Mouse (Mus musculus): ENCODE measurements at regions not wholly inside any gene's neighbourhood (a gene's known extent, or its start where the extent isn't known, plus 50 kb on each side); places are given as distances from the start of the nearest gene placed in this dataset.

GRCm38 (mm10) chr8:12221506-12221905 lies 57.1 kb upstream of the A230072I06Rik start:
- peaks cover 3% of the 10 kb centered on the region; the same call in 1 of the 2 replicates for H3K4me1 ChIP-seq (replicated peaks)
- ATAC-seq (ENCODE audit: low FRiP score): no peak
- H3K4me2 ChIP-seq: no peak overlapping the region
- H3K27ac ChIP-seq: no peak overlapping the region
- peaks cover 44% of the 10 kb centered on the region; the same call in 1 of the 2 replicates for H3K27me3 ChIP-seq
- H3K9ac ChIP-seq: no peak overlapping the region
- H3K36me3 ChIP-seq: no peaks in the 10 kb centered on the region
- WGBS: 84% methylated on average over 9 of the region's 9 CpGs
- no peaks in the 10 kb centered on the region for H3K9me3 ChIP-seq
- H3K4me3 ChIP-seq: no peak overlapping the region

GRCm38 (mm10) chr8:12223376-12223775 lies 55.2 kb upstream of the A230072I06Rik start:
- WGBS: 90% methylated on average over 1 of the region's 1 CpGs
- Histone ChIP-seq H3K27me3 (peaks cover 44% of the 10 kb centered on the region; the same call in 1 of the 2 replicates), H3K36me3 (no peaks in the 10 kb centered on the region), H3K27ac (no peak overlapping the region), H3K4me3 (no peak overlapping the region), H3K4me2 (no peak overlapping the region), H3K9ac (no peak overlapping the region), H3K4me1 (replicated peaks) (no peaks in the 10 kb centered on the region; the same call in 1 of the 2 replicates), H3K9me3 (no peaks in the 10 kb centered on the region)
- ATAC-seq (ENCODE audit: low FRiP score): no peak

Measured in hindbrain, embryonic 13.5 days (tissue).